Mouse (Mus musculus) lung, adult 2 months (tissue): ENCODE data around the gene Gm45015.

ENCODE experiments used
- CTCF ChIP-seq: fragments of 200-500 bp; IDR thresholded peaks from 2 replicates; pipeline ENCODE4 v1.5.1; 2011; ENCODE audit warnings: mild to moderate bottlenecking, low read length, control low read depth; ENCODE audit not compliant: insufficient read depth
- POLR2A ChIP-seq: fragments of 200-500 bp; IDR thresholded peaks from 2 replicates; pipeline ENCODE4 v1.6.1; 2011; ENCODE audit warnings: low read depth, mild to moderate bottlenecking, control low read depth, low read length, borderline replicate concordance; ENCODE audit errors: extremely low read depth

GRCm38 (mm10) chrX:73341473-73341872 is 4.8 kb upstream of the Gm45015 start:
- TF ChIP-seq POLR2A: no peak
- TF ChIP-seq CTCF: no peak
